Mouse (Mus musculus) stomach, postnatal 0 days (tissue): ENCODE measurements around the gene Dot1l. TPM values are rescaled to one million over a fixed set of nuclear protein-coding genes. Genes with fewer than 3 reads are reported as not detected.

ENCODE experiments used
- ATAC-seq: fragments of 200-750 bp; cut with Nextera tagmentation; 2 replicates; pipeline ENCODE4 v1.8.0; 2017; ENCODE audit not compliant: low FRiP score, low TSS enrichment
- DNase-seq: peaks from one replicate; pipeline ENCODE4 v3.0.0-alpha.2; 2016; ENCODE audit warnings: low spot score
- H3K27ac ChIP-seq: fragments of 300-500 bp; sonication (generic); replicated peaks from 2 replicates; pipeline ENCODE4 v1.5.1; 2014; ENCODE audit warnings: mild to moderate bottlenecking, control low read depth
- H3K27me3 ChIP-seq: fragments of 300-500 bp; sonication (generic); 2 replicates; pipeline ENCODE4 v1.6.1; 2014; ENCODE audit warnings: low read length; ENCODE audit not compliant: control insufficient read depth, insufficient read depth
- H3K36me3 ChIP-seq: fragments of 300-500 bp; sonication (generic); 2 replicates; pipeline ENCODE4 v1.6.1; 2014; ENCODE audit warnings: low read length, mixed read lengths; ENCODE audit not compliant: control insufficient read depth, insufficient read depth
- H3K4me1 ChIP-seq: fragments of 300-500 bp; sonication (generic); replicated peaks from 2 replicates; pipeline ENCODE4 v1.6.1; 2014; ENCODE audit warnings: antibody characterized with exemption; ENCODE audit not compliant: control insufficient read depth, insufficient read depth
- H3K4me2 ChIP-seq: fragments of 300-500 bp; sonication (generic); replicated peaks from 2 replicates; pipeline ENCODE4 v1.6.1; 2014; ENCODE audit warnings: low read depth, mild to moderate bottlenecking, control low read depth, moderate library complexity
- H3K4me3 ChIP-seq: fragments of 300-500 bp; sonication (generic); 2 replicates; pipeline ENCODE4 v1.5.1; 2014; ENCODE audit warnings: low read depth, low read length, control low read depth
- H3K9ac ChIP-seq: fragments of 300-500 bp; sonication (generic); 2 replicates; pipeline ENCODE4 v1.6.1; 2014; ENCODE audit warnings: mild to moderate bottlenecking, low read length, control low read depth, mixed read lengths
- H3K9me3 ChIP-seq: fragments of 300-500 bp; sonication (generic); 2 replicates; pipeline ENCODE4 v1.6.1; 2016; ENCODE audit warnings: low read length; ENCODE audit not compliant: control insufficient read depth
- CTCF ChIP-seq: IDR thresholded peaks from 2 replicates; pipeline ENCODE4 v1.5.1; 2016; ENCODE audit warnings: antibody characterized with exemption, low read depth, mild to moderate bottlenecking, moderate library complexity
- EP300 ChIP-seq: optimal IDR thresholded peaks from 2 replicates; pipeline ENCODE3; 2016; ENCODE audit warnings: antibody characterized with exemption
- WGBS: fragments of 180-500 bp; shearing (Covaris S2); extraction: QIAGEN DNeasy Blood & Tissue Kit; methylation state at CpG from one replicate; pipeline ENCODE4 v1.1.7; 2014; 5-methylcytosine and 5-hydroxymethylcytosine counted together
- polyA plus RNA-seq: library from polyadenylated mRNA; unstranded; fragments of >200 nt; fragmentation: Nextera tagmentation; extraction: Ambion mirVana; gene quantifications from 2 replicates; pipeline ENCODE4 v1.2.1, GENCODE M21; 2015

Gene Dot1l
- polyA plus RNA-seq, 1 experiment from 2014 or later: 5.4 TPM

GRCm38 (mm10) chr10:80829359-80830278, 74.6 kb downstream of the Dot1l start:
- no peak for DNase-seq
- no peak for TF ChIP-seq CTCF
- no peak for TF ChIP-seq EP300
- H3K36me3 ChIP-seq: no peaks in the 10 kb centered on the region
- no peak overlapping the region for H3K27ac ChIP-seq
- no peaks in the 10 kb centered on the region for H3K9me3 ChIP-seq
- H3K4me3 ChIP-seq: no peak overlapping the region
- no peak overlapping the region for H3K9ac ChIP-seq
- WGBS: 57% methylated on average over 1 of the region's 1 CpGs
- H3K4me1 ChIP-seq: peaks cover 3% of the 10 kb centered on the region; the same call in 1 of the 2 replicates
- no peak overlapping the region for H3K4me2 ChIP-seq
- ATAC-seq: no peak
- no peaks in the 10 kb centered on the region for H3K27me3 ChIP-seq

- ATAC-seq (no peak), DNase-seq (peak; percentile 58)
- H3K4me2 ChIP-seq: no peak overlapping the region
- 8% methylated on average over 9 of the region's 9 CpGs for WGBS
- H3K36me3 ChIP-seq: no peaks in the 10 kb centered on the region
- no peak overlapping the region for H3K9ac ChIP-seq
- TF ChIP-seq EP300 (no peak), CTCF (no peak)
- H3K27ac ChIP-seq: no peak overlapping the region
- H3K4me1 ChIP-seq: peaks cover 3% of the 10 kb centered on the region; the same call in 1 of the 2 replicates
- no peak overlapping the region for H3K4me3 ChIP-seq
- no peaks in the 10 kb centered on the region; the same call in 1 of the 2 replicates for H3K27me3 ChIP-seq
- no peaks in the 10 kb centered on the region for H3K9me3 ChIP-seq
Observed at GRCm38 (mm10) chr10:80831136-80831535, 76.1 kb downstream of the Dot1l start.

GRCm38 (mm10) chr10:80832818-80833217, 77.8 kb downstream of the Dot1l start:
- no peaks in the 10 kb centered on the region for H3K9me3 ChIP-seq
- no peak for TF ChIP-seq EP300
- TF ChIP-seq CTCF: no peak
- no peak overlapping the region for H3K9ac ChIP-seq
- 69% methylated on average over 7 of the region's 7 CpGs for WGBS
- H3K36me3 ChIP-seq: no peaks in the 10 kb centered on the region
- no peaks in the 10 kb centered on the region; the same call in 1 of the 2 replicates for H3K27me3 ChIP-seq
- peaks cover 1% of the 10 kb centered on the region; the same call in 1 of the 2 replicates for H3K4me1 ChIP-seq
- H3K27ac ChIP-seq: no peak overlapping the region
- H3K4me2 ChIP-seq: no peak overlapping the region
- no peak for DNase-seq
- no peak overlapping the region for H3K4me3 ChIP-seq
- no peak for ATAC-seq

DNA sequence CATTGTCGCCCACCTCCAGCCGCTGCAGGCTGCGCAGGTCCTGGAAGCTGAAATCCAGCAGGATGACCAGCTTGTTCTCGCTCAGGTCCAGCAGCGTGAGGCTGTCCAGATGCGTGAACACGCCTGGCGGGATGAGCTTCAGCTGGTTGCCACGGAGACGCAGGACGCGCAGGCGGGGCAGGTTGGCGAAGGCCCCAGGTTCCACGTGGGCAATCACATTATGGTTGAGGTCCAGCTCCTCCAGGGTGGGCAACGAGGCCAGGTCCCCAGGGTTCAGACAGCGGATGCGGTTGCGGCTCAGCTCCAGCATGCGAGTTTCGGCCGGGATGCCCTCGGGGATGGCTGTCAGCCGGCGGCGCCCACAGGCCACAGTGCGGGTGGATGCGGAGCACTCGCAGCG, 80.6 kb downstream of the Dot1l start:
- Histone ChIP-seq H3K27me3 (no peaks in the 10 kb centered on the region; the same call in 1 of the 2 replicates), H3K27ac (no peak overlapping the region), H3K4me2 (no peak overlapping the region), H3K9me3 (no peaks in the 10 kb centered on the region), H3K4me3 (no peak overlapping the region), H3K36me3 (no peaks in the 10 kb centered on the region), H3K4me1 (no peaks in the 10 kb centered on the region), H3K9ac (no peak overlapping the region)
- DNase-seq (no peak), ATAC-seq (no peak)
- 58% methylated on average over 30 of the region's 30 CpGs for WGBS
- TF ChIP-seq EP300 (no peak), CTCF (no peak)

GRCm38 (mm10) chr10:80836949-80837379, 82.0 kb downstream of the Dot1l start:
- no peaks in the 10 kb centered on the region for H3K36me3 ChIP-seq
- no peak for DNase-seq
- no peak overlapping the region for H3K27ac ChIP-seq
- no peak overlapping the region for H3K4me3 ChIP-seq
- no peaks in the 10 kb centered on the region; the same call in 1 of the 2 replicates for H3K27me3 ChIP-seq
- TF ChIP-seq CTCF (no peak), EP300 (no peak)
- H3K4me2 ChIP-seq: no peak overlapping the region
- H3K9me3 ChIP-seq: no peaks in the 10 kb centered on the region
- H3K4me1 ChIP-seq: no peaks in the 10 kb centered on the region
- no peak overlapping the region for H3K9ac ChIP-seq
- 45% methylated on average over 7 of the region's 7 CpGs for WGBS
- no peak for ATAC-seq

GRCm38 (mm10) chr10:80837827-80838226, 82.8 kb downstream of the Dot1l start:
- Histone ChIP-seq H3K4me3 (no peak overlapping the region), H3K27ac (no peak overlapping the region), H3K4me2 (no peak overlapping the region), H3K9me3 (no peaks in the 10 kb centered on the region), H3K4me1 (no peaks in the 10 kb centered on the region), H3K27me3 (no peaks in the 10 kb centered on the region; the same call in 1 of the 2 replicates), H3K9ac (no peak overlapping the region), H3K36me3 (no peaks in the 10 kb centered on the region)
- DNase-seq (no peak), ATAC-seq (no peak)
- 11% methylated on average over 2 of the region's 2 CpGs for WGBS
- no peak for TF ChIP-seq EP300
- no peak for TF ChIP-seq CTCF
